Mouse (Mus musculus): Measurements from ENCODE around the gene Selplg. TPM values are rescaled to one million over a fixed set of nuclear protein-coding genes. Genes with fewer than 3 reads are reported as not detected.

Gene Selplg
- total RNA-seq, 4 experiments from 2014 or later, result 4.4 to 8.6 (median 5.9) TPM

DNA sequence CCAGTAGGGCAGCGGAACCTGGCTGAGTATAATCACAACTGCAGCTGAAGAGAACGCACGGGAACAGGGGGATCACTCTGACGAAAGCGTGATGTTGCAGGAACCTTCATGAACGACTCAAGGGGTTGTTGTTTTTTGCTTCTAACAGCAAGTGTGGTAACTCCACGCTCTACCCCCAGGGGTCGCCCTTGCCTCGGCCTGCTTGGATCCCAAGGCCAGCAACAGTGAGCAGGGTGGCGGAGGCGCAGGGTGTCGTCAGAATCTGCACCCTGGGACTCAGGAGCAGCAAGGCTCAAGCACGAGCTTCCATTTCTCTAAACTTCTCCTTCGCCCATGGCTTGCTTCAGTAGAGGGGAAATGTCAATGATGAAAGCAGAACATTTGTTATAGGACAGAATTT, 22.1 kb upstream of the Selplg start:
- peak; percentile 75 for DNase-seq

DNA sequence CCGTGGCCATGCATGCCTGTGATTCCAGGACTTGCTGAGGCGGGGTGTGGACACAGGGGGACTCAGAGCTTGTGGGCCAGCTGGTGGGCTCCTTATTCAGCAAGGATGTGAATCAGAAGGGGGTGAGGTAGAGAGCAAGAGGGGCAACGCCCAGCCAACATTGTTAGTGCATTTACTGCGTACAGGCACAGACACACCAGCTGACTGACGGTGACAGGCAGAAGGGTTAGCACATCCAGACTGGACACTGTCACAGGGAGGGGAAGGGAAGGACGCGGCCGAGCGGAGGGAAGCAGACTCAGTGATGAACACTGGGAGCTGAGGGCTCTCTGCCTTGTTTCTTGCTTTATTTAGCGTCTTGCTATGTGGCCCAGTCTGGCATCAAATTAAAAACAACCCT, 21.1 kb upstream of the Selplg start:
- no peak for DNase-seq

DNA sequence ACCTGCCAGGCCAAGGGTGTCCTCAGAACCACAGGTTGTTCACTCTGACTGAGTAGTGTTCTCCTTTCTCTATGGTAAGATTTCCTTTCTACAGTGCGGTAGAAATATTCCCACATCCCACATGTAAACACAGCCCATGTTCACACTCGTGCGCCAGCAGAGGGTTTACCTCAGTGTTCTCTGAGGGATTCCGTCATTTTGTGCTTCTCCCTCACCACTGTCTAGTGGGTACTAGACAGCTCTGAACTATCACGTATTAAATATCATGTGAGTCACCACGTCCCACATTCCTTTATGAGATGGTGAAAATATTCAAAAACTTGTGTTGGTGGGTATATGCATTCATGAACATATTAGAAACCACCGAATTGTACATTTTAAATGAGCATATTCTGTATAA, 20.0 kb upstream of the Selplg start:
- DNase-seq, result no peak

DNA sequence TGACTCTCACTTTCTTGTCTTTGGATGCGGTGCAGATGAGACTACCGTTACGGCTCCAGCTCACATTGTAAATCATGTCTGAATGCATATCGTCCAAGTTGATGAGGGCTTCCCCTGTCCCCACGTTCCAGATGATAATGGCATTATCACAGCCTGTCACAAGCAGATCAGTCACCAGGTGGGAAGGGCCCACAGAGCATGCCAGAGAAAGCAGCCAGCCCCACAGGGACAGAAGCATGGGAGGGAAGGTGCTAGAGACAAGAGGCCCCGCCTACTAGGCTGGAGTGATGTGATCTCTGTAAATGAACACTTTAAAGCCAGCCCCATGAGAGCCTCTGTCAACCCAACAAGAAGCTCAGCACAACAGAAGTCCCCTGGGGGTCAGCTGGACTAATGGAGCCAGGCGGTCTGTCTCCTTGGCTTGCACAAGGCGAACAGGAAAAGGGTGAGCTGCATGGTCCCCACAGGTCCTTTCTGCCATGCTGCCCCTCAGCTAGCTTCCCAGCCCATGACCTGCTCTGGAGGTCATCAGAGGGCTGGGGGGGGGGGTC, 18.3 kb upstream of the Selplg start:
- no peak for DNase-seq

DNA sequence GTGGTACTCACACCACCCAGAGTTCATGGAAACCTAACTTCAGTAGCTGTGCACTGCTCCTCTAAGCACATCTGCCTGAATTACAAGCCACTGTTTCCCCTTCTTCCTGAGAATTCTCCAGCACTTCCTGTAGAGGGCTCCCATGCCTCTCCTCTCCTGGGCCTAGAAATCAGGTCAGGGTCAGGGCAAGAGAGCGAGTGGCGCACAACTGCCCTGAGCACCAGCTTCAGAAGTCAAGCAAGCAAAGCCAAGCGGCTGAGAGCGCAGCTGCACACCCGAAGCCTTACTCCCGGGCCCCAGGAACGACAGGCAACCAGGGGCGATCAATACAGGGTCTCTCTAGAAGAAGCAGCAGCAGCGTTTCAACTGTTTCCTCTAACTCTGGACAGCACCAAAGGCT, 15.2 kb upstream of the Selplg start:
- DNase-seq, result peak; percentile 58

- no peak for DNase-seq
Observed at GRCm38 (mm10) chr5:113846656-113847055, 14.2 kb upstream of the Selplg start.

- DNase-seq, result no peak
Observed at GRCm38 (mm10) chr5:113845627-113846026, 13.2 kb upstream of the Selplg start.

- DNase-seq, result peak; percentile 37
Observed at GRCm38 (mm10) chr5:113844721-113845120, 12.3 kb upstream of the Selplg start.

GRCm38 (mm10) chr5:113844106-113844505, 11.7 kb upstream of the Selplg start:
- DNase-seq, result no peak

- DNase-seq, result no peak
Observed at GRCm38 (mm10) chr5:113842906-113843305, 10.5 kb upstream of the Selplg start.

DNA sequence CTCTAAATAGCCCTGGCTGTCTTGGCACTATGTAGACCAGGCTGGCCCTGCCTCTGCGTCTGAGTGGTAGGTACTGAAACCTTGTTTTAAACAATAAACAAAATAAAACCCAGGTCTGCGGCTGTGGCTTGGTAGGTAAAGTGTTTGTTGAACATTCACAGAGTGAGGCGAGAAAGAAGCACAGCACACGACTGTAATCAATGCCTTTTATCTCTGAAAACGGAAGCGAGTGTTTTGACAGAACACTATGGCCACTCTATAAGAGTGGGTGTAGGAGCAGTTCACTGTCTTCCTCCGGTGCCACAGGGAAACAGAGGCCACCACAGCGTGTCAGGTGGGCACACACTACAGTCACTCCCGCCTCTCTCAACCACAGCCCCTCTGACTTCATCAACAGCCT, 9.8 kb upstream of the Selplg start:
- DNase-seq, result no peak

- DNase-seq, result no peak
Observed at GRCm38 (mm10) chr5:113841243-113842225, 9.1 kb upstream of the Selplg start.

DNA sequence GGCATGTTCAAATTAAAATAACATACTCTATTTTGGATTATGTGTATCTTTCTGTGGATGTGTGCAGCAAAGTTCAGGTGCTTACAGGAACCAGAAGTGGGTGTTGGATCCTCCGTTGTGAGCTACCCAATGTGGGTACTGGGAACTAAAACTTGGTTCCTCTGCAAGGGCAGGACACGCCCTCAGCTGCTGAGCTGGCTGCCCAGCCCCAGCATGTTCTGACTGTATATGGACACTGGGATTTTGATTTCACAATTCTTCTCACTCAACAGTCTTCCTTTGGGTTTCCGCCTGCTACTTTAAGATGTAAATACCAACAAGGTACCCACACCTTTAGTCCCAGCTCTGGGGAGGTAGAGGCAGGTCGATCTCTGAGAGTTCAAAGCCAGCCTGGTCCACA, 8.0 kb upstream of the Selplg start:
- DNase-seq, result no peak

DNA sequence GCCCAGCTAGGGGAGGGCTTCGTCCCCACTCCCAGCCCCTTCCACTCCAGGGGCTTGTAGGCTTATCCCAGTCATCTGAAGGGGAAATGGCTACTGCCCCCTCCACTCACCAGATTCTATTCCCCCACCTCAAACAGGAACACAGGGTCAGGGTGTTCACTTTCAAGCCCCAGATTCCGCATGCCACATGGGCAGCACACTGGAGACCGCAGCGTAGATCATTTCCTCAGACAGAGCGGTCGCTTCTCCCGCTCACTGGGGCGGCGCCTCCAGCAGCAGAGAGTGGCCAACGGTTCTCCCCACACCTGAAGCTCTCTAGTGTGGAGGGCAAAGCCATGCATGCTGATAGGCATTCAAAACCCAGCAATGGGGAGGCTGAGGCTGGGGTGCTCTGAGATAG, 4.5 kb upstream of the Selplg start:
- no peak for DNase-seq

- DNase-seq, result no peak
Observed at GRCm38 (mm10) chr5:113833316-113833947, 988 bp upstream of the Selplg start.

GRCm38 (mm10) chr5:113831741-113832140, 703 bp downstream of the Selplg start:
- no peak for DNase-seq

- no peak for DNase-seq
Observed at GRCm38 (mm10) chr5:113830796-113831195, 1.6 kb downstream of the Selplg start.

DNA sequence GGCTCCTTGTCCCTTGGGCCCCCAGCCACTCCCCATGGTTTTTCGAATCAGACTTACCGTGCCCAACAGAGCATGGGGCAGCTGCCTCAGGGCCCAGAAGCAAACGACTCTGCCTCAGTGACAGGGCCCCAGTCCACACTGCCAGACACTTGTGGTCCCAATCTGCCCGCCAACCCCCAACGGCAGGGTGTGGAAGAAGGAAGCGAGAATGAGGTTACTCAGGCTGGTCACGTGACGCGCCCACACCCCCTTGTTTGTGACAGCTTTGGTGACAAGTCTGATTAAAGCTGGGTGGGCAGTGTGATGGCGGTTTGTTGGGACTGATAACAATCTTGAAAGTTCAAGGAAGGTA, 2.2 kb downstream of the Selplg start:
- DNase-seq, result no peak

DNA sequence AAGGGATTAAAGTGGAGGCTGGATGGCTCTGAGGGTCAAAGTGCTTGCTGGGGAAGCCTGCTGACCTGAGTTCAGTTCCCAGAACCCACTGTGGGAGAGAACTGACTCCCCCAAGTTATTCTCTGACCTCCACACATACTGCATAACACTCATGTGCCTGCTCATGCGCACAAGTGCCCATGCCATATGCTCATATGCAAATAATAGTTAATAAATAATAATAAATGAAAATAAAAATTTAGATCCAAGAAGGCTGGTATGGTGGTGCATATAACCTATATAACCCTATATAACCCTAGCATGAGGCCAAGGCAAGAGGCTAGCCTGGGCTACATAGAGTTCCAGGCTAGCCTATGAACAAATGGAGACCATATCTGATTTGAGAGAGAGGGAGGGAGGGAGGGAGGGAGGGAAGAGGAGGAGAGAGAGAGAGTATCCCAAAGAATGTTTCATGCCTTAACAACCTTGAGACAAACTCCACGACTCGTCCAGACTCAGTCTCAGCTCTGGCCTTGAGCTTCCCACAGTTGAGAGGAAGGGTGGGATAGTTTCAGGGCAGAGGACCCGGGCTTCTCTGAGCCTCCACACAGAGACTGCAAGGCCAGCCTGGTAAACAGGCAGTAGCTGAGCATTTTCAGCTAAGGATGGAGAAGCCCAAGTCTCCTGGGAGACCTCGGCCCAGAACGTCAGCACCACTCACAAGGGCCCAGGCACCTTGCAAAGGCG, 2.7 kb downstream of the Selplg start:
- no peak for DNase-seq

DNA sequence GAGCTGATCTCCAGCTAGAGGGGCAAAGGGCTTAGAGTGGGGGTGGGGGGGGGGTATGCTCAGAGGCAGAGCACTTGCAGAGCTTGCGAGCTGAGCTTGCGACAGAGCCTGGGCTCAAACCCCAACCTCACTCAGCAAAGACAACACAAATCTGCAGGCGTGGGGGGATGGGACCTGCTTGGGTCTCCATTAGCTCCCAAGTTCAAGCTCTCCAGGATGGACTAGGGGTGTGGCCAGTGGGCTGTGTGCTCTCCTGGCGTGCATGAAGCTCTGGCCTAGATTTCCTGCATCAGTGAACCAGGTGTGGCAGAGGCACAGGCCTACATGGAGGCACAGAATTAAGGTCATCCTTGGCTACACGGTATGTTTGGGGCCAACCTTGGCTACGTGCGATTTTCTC, 4.0 kb downstream of the Selplg start:
- DNase-seq, result no peak

GRCm38 (mm10) chr5:113827991-113828411, 4.4 kb downstream of the Selplg start:
- no peak for DNase-seq

DNA sequence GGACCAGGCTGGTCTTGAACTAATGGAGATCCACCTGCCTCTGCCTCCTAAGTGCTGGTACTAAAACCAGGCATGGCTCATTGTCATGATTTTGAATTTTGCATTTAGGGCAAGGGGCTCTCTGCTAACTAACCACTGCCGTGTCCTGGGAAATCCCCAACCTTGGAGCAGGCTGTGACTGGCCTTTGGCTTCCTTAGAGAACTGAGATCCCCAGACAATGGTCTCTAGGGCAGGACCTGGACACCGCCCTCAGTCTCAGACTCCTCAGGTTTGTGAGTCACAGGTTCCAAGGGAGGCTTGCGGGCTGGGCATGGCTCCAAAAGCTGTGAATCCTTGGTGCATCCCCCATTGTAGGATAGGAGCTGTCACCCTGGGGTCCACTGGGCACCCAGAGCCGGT, 5.8 kb downstream of the Selplg start:
- DNase-seq, result no peak

DNA sequence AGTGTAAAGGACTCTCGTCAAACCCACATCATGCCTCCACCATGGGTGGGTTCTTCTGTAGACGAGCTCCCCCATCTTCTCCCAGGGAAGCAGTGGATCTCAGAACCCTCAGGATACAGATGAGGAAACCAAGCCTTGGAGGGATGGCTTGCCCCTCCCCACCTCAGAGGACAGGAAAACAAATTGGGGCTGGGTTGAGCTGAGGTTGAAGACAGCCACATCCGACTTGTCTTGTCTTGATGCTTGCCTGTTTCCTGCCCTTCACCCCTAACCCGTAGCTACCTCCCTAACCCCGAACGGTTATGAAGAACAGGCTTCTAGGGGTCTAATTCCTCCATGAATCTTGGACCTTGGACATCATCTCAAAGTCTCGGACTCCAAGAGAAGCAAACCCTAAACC, 6.9 kb downstream of the Selplg start:
- no peak for DNase-seq
